Mouse (Mus musculus): ENCODE data around the gene Rrp9.
"Not testable (repeated sequence)": the region's sequence is repeated elsewhere in the genome, so short reads cannot be mapped to it uniquely, and the experiment has no call there.

Rrp9 gene

DNA sequence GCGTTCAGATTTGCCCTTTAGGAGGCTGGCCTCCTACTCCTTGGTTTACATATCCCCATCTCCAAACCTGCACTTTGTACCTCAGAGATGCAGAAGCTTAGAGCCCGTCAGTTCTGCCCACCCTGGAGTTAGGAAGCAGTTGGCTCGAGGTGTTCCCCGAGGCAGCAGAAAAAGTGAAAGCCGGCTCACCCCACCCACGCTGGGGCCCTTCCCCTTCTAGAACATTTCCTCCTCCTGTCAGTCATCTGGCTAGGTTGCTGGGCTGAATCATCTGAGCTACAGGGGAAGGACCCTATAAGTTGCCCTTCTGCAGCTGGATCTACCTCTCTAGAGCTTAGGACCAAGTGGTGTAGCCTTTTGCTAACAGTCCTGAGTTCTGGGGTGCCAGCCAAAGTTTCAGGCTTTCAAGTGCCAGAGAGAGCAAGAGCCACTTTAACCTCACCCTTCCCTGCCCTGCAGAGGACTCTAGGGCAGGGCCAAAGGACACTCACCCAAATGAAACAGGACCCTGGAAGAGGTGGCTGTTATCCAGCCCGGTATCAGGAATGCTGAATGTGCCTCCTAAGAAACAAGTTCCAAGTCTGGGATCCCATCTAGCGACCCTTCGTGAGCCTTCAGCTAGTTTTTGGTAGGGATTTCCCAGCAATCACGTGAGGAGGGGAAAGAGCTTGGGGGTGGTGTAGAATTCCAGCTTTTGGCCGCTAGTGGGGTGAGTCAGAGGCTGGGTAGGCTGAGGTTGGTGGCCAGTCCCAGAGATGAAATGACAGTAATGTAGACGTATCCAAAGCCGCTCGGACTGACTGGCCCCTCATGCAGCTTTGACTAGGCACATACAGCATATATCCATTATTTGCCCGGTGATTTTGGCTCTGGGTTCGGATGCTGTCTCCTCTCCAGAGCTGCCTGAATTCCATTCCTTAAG lies 500 bp downstream of the Rrp9 start:
- DNase-seq: peak; percentile 80 to 81

DNA sequence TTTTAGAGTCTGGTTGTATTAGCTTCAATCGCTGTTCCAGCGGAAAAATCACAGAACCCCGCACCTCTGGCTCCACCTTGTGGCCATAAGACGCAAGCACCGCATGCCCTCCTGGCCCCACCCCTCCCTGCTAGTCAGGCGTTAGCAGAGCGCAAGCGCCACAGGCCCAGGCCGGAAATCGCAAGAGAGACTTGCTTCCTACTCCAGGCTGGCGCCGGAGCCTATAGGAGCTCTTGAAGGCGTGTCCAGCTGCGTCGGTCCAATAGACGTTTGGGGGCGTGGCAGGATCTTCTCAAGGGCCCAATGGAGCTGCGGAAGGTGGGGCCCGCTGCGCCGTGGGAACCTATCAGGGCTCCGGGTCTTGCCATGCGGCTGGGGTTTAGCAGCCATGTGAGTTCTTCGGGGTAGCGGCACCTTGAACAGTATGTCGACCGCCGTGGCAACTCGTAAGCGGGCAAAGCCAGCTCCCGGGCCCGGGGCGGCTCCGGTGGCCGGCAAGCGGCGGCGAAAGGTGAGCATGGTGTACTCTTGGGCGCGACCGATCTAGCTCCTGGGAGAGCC lies 1.2 kb downstream of the Rrp9 start, which contains the start of gene Parp3:
TSS of gene Parp3 (minus strand) at position 26 of the 561 bp plus-strand sequence.
- DNase-seq: peak; percentile 97 to 99

DNA sequence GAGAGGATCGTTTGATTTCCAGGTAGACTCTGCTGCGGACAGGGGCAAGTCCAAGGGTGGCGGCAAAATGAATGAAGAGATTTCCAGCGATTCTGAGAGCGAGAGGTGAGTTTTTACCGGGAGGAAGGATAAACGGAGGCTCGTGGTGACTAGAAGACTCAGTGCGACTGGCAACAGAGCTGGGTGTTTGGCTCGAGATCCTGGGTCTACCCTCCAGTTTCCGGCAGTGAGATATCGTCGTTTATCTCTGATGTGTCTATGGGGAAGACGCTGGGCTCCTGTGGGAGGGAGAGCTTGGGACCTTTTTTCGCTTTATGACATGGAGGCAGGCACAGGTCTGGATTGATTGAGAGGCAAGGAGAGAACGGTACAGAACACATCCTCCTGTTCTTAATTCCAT lies 1.9 kb downstream of the Rrp9 start:
- peak in 1 of 2 experiments; percentile 8 for DNase-seq

DNA sequence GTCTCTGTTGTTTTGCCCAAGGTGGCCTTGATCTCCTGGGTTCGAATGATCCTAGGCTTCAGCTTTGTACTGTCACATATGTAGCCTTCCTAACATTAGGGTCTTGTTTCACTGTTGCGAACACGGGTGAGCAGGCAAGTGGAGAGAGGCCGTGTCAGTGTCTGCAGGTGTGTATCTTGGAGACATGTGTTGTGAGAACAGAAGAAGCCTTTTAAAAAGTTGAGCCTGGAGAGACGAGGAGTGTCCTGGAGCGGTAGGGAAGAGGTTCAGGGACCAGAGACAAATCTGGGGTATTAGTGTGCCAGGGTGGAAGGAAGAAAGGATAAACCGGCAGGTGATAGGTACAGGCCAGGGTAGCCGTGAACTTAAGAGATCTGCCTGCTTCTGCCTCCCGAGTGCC lies 2.3 kb downstream of the Rrp9 start:
- peak in 1 of 2 experiments; percentile 6 for DNase-seq

DNA sequence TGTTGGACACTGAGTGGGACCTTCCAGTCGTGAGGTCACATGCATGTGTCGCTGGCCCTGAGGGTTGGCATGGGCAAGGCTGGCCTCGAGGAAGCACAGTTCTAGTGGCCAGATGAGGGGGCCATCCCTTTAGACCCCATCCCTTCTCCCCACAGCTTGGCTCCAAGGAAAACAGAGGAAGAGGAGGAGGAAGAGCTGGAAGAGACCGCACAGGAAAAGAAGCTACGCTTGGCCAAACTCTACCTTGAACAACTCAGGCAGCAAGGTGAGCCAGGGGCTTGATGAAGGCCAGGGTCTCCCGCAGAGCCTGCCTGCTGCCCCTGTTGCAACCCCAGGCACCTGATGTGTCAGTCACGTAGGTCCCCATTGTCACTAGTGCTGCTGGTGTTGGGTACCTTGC lies 4.8 kb downstream of the Rrp9 start:
- no peak for DNase-seq

DNA sequence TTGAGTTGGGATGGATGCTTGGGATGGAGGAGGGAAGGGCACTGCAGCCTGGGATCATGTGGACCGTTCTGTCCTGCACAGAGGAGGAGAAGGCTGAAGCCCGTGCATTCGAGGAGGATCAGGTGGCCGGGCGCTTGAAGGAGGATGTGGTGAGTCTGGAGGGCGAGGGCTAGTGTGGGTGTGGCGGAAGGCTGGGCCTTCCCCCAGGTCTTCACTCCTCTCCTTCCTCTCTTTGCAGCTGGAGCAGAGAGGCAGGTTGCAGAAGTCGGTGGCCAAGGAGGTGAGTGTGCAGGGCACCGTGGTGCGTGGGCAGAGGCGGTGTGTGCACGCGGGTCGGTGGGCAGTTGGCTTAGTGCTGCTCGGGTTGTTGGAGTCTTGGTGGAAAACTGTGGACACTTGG lies 5.3 kb downstream of the Rrp9 start:
- DNase-seq: no peak

DNA sequence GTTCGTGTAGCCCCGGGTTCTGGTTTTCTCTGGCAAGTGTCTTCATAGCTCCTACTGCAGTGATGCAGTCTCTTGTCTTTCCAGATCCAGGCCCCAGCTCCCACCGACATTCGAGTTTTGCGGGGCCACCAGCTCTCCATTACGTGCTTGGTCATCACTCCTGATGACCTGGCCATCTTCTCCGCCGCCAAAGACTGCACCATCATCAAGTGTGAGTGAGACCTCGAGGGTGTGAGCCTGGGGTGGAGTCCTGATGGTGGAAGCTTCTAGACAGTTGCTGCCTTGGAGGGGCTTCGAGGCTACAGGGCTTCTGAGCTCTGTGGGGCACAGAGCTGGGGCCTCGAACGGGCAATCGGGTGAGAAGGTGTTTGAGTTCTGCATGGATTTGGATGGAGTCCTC lies 5.9 kb downstream of the Rrp9 start:
- DNase-seq: no peak

DNA sequence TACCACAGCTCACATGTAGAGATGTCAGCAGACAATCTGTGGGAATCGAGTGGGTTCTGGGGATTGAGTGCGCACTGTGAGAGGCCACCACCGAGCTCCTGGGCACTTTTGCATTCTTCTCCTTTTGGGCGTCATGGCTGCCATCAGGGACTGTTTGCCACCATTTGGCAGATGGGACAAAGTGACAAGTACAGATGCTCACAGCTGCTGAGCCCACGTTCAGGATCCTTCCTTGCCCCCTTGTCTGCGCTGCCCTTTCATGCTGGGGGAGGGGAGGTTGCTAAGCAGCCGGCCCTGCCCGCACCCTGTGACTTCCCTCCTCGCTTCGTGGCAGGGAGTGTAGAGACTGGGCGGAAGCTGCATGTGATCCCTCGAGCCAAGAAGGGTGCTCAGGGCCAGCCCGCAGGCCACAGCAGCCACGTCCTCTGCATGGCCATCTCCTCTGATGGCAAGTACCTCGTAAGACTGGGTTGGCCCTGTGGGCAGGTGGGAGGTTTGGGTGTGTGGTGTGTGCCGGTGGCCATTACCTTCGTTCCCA lies 6.9 kb downstream of the Rrp9 start:
- DNase-seq: no peak

DNA sequence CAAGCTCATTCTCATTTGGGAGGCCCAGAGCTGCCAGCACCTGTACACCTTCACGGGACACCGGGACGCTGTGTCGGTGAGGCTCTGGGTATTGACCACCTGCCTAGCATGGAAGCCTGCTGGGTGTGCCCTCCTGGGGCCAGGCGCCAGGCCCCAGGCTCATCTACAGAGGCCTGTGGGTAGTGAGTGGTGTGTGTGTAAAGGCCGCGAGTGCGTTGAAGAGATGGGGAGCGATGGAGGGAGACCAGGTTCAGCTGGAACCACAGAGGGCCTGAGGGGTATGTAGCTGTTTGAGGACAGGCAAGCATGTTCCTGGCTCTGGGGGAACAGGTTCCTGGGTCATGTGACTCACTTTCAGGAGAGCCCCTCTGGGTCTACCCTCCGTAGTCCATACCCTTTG lies 7.4 kb downstream of the Rrp9 start:
- no peak for DNase-seq

DNA sequence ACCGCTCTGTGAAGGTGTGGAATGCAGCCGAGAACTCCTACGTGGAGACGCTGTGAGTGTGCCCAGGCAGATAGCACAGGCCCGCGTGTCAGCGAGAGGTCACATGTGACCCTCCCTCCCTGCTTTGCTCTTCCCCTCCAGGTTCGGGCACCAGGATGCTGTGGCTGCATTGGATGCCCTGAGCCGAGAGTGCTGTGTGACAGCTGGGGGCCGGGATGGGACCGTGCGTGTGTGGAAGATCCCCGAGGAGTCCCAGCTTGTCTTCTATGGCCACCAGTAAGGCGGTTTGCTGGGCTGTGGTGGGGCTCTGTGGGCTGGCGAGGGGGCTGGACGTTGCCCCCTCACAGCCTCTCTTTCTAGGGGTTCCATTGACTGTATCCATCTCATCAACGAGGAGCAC lies 7.8 kb downstream of the Rrp9 start:
- DNase-seq: no peak

DNA sequence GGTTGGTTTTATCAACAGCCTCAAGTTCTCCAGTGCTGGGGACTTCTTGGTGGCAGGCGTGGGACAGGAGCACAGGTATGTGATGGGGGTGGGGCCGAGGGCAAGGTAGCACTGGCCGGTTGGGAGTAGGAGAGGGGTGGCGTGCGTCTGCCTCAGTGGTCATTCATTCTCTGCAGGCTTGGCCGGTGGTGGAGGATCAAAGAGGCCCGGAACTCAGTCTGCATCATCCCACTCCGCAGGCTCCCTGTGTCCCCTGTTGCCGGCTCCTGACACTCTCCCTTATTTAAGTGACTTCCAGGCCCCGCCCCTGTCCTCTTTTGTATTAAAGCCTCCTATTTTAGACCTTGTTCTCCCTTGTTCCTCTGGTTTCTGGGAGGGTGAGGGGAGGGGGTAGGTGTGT lies 9.3 kb downstream of the Rrp9 start:
- no peak for DNase-seq

DNA sequence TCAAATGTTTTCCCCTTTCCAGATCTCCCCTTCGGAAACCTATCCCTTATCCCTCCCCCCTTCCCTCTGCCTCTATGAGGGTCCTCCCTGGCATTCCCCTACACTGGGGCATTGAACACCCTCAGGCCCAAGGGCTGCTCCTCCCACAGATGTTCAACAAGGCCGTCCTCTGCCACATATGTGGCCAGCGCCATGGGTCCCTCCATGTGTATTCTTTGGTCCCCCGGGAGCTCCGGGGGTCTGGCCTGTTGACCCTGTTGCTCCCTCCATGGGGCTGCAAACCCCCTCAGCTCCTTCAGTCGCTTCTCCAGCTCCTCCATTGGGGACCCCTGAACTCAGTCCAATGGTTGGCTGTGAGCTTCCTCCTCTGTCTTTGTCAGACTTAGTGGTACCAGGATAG lies 11.8 kb downstream of the Rrp9 start:
- not testable (repeated sequence) for DNase-seq

DNA sequence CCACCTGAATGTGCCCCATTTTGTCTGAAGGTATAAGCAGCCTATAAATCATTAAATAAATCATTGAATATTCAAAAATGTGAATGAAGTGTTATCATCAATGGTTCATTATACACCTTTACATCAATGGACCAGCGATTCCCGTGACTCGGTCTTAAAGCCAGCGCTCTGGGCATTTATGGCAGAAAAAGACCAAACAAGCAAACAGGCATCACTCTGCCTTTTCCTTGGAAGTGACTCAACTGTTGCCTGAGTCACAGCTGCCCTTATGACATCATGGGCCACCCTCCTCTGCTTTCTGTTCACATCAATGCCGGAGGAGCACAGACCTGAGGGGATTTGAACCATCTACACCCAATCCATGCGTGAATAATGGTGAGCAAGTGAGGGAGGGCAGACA lies 23.9 kb downstream of the Rrp9 start, which contains the start of gene Iqcf1:
TSS of gene Iqcf1 (plus strand) at position 301 of the 400 bp plus-strand sequence.
- no peak for DNase-seq

DNA sequence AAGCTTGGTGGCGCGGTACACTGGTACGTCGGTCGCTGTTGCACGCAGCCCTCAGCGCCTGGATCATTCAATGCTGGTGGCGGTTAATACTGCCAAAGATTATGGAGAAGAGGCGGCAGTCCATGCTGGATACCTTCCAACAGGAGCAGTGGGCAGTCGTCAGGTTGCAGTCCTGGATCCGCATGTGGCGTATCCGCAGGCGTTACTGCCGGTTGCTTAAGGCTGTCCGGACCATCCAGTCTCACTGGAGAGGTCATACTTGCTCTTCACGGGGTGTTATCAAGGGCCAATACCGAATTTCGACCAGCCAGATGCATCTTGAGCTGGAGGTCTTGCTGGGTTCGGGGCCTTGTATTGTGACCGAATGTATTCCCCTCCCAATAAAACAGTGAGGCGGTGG lies 26.1 kb downstream of the Rrp9 start:
- no peak for DNase-seq

DNA sequence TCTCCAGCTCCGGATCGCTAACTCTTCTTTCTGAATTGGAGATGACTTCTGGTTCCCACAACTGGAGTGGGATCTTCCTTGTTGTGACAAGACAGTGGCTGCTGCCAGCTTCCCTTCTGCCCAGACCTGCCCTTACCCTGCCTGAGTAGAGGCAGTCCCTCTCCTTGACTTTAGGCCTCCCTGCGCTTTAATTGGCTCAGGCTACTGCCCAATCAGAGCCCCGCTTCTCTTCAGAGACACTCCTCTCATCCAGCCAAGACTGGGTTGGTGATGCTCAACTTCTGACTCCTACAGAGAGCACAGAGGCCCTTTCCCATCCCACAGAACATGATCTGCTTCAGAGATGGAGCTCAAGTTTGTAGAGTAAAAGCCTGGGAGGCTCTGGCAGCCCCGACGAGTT lies 28.5 kb downstream of the Rrp9 start:
- DNase-seq: no peak

DNA sequence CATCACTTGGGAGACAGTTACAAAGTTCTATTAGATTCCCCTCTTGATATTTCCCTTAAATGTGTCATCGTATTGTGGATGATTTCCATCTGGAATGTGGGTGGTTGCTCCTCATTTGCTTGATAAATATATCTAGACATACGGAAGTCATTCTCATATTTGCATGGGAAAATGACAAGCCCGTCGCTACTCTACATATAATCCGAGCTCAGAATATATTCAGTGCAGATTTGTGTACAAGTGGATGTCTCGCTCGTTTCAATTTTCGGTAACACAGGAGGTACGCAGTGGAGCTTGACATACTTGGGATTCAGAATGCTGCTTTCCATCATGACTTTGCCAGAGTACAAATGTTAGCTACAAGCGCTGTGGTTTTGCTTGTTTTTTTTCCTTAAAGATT lies 33.6 kb downstream of the Rrp9 start:
- no peak for DNase-seq

DNA sequence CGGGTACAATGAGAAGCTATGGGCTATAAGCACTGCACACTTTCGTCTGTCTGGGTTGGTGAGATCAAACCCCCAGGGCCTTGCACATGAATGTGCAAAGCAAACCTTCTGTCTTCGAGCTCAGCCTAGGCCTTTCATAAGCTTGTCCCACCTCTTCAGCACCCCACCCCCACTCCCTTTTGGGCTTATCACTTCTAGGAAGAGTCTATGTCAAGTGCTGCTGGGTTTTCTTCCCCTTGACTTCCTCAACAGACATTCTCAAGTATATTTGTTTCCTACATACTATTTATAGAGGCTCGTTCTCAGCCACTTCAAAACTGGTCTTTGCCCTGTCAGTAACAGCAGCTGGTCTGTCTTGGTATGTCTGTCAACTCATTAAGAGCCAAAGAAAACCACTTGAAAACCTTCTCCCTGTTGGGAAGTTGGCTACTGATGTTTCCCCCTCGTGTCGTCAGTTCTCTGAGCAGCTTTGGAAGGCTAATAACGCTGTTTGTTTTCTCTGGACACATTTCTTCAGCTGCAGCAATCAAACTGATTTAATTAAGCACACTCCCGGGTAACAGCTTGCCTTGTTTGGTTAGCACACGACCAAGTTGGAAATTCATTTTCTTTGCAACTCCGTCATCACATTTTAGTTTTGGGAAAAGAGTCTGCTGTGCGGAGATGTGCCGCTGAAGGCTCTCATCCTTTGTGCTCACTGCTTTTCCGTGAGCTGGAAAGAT lies 37.1 kb downstream of the Rrp9 start:
- DNase-seq: no peak

DNA sequence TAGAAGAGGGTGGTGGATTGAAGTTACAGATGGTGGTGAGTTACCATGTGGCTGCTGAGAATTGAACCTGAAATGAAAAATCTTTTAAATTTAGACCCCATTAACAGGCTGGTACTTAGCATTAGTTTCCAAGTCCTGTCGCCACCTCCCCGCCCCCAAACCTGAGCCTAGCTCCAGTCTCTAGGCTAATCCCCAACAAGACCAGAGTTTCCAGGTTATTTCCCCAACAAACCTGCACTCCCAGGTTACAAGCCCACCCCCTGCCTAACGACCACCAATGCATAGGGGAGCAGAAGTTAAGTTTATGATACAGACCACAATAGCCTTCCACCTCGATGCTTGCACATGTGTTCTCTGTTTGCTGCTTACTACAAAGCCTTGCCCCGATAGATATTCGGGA lies 37.8 kb downstream of the Rrp9 start:
- no peak for DNase-seq

DNA sequence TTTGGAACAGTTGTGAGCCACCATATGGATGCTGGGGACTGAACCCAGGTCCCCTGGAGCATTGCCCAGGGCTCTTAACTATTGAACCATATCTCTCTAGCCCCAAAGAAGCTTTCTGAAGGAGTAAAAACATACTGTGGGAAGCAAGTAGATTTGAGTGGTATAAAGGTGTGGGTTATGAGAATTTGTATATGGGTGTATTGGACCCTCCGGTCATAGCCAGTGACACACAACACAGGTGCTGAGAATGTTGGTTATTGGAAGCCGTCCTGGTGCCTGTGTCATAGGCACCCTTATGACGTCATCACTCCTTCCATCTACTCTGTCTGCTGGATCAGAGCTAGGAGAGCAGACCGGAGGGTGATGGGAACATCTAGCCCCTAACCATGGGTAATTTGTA lies 38.5 kb downstream of the Rrp9 start, which contains the start of gene Iqcf5:
TSS of gene Iqcf5 (plus strand) at position 301 of the 400 bp plus-strand sequence.
- DNase-seq: no peak

DNA sequence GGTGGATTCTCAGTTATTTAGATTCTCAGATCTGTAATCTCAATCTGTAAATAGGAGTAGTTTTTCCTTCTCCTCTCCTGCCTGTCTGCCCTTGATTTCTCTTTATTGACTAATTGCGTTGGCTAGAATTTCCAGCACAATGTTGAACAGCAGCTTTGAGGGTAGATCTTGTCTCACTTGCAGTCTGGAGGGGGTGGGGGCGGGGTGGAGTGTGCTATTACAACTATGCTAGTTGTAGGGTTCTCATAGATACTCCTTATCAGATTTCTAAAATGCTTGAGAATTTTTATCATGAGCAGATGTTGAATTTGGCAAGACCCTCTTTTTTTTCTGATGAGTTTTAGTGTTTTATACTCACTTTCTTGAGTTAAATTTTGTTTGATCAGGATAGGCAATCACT lies 43.7 kb downstream of the Rrp9 start:
- DNase-seq: no peak

DNA sequence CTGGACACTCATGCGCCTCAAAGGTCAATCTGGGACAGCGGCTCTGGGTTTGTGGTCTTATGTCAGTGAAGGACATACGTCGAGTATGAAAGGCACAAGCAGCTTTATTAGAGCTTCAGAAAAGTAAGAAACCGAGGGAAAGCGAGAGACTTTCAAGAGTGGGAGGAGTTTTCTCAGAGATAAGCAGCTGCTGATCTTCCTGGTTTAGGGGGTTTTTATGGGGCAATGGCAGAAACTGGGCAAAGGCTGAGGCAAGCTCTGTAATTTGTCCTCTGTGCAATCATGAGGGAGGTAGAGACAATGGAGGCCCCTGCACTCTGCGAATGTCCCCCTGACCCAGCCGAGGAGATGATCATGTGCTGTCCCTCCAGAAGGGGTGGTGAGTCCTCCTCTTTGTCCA lies 44.1 kb downstream of the Rrp9 start:
- DNase-seq: no peak

DNA sequence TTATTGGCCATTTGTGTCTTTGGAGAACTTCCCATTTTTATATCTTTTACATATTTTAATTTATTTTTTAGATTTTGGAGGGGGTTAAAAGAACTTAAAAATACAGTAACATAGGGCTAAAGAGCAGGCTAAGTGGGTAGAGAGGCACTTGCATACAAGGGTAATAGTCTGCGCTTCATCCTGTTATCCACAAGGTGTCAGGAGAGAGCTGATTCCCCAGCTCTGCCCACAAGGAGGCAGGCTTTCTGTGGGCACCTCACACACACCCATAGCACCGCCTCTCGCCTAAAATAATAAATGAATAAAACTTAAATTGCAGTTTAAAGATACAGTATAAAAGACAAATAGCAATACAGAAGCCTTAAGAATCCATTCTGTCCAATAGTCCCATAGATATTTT lies 56.1 kb downstream of the Rrp9 start:
- peak in 1 of 2 experiments; percentile 4 for DNase-seq

DNA sequence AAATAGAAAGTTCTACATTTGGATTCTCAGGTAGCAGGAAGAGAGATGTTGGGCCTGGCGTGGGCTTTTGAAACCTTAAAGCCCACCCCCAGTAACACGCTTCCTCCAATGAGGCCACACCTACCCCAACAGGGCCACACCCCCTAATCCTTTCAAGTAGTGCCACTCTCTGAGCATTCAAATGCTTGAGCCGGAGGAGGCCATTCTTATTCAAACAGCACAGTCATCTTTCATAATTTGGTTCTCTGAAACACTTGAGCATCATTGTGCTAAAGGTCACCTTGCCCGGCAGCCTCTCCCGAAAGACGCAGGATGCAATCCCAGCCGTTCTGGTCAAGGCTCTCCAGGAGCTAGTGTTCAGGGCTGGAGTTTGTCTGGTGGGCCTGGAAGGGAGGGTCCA lies 58.5 kb downstream of the Rrp9 start:
- DNase-seq: no peak
